In the genomic region with DNA sequence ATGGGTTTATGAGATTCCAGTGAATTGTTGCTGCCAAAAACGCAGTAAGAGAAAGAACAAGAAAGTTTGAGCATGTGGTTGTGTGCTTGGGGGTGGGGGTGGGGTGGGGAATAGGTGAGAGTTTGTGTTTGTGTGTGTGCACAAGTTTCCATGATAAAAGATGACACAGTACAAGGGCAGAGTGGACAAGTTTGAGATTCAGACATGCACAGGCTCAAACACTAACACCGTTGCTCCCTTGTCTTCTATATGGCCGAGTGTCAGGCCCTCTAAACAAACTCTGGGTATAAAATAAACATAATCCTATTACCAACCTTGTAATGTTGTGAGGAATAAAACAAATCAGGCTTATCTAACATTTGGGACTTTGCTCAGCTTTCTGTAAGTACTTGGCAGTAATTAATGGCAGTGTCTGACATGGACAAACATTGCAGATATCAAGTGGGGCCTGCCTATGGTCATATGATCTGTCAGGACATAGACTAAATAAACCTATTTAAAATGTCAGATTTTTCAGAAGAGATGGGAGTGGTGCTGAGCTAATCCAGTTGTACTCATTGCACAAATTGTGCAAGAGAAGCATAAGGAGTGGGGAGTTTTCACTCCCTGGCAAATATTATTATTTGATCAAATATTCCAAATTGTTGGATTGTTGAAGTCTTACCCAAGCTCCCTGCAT, we compare ENCODE assay signal across 11 mouse cellular contexts. TPM values are rescaled to one million over a fixed set of nuclear protein-coding genes. Genes with fewer than 3 reads are reported as not detected.
"Had no signal": no experiment of that assay in that cellular context is flagged by ENCODE, and none has a peak within 500 bp of the region (broad histone marks: within the 10 kb centered on the region; RNA-seq: fewer than 3 reads in every experiment).

No protein-coding gene starts in this region.

RNA-seq across cellular contexts. Expression of a gene that starts 4.5 kb away (rescaled TPM):
- polyA plus RNA-seq: limb, embryonic 11.5 days; limb, embryonic 14.5 days; liver, adult 2 months; liver, embryonic 14.5 days; liver, postnatal 0 days; midbrain, embryonic 10.5 days; midbrain, embryonic 13.5 days; midbrain, embryonic 16.5 days; myocyte; neural tube, embryonic 13.5 days; urinary bladder, adult 2 months had no signal
